12 mouse cellular contexts compared by ENCODE assay signal in the genomic region with DNA sequence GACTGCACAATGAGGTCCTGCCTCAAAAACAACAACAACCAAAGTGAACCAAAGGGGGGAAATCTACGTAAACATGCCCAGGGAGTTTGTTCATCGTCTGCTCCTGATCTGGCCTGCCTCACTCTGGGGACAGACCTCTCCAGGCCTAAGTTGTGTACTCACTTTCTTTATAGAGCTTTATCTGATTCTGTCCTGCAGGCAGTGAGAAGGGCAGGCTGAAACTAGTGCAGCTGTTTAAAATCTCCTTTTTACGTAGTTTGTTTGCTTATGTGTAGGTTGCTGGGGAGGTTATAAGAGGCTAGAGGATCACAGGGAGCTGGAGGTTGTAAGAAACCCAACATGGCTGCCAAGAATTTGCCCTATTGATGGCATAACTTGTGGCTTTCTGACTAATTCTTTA. TPM values are rescaled to one million over a fixed set of nuclear protein-coding genes. Genes with fewer than 3 reads are reported as not detected.
DNase-seq lines count a peak whose midpoint lies in the region; ATAC-seq and TF ChIP-seq lines count a peak whose summit lies in the region.
"Had no signal": no experiment of that assay in that cellular context is flagged by ENCODE, and none has a peak within 500 bp of the region (broad histone marks: within the 10 kb centered on the region; RNA-seq: fewer than 3 reads in every experiment).

No protein-coding gene starts in this region.

- no peak for TF ChIP-seq CTCF in heart, postnatal 0 days (IDR thresholded peaks at IDR 0.05; ENCODE audit: low read depth)
- no peak for TF ChIP-seq CTCF in ES-Bruce4 (IDR thresholded peaks at IDR 0.05; ENCODE audit: low read depth, low read length)
- no peak for TF ChIP-seq CTCF in bone marrow, adult 2 months (IDR thresholded peaks at IDR 0.05; ENCODE audit: control insufficient read depth, insufficient read depth, low read length)

- H3K4me3 ChIP-seq in heart, postnatal 0 days (ENCODE audit: low read depth, low read length) = no peak overlapping the region
- H3K4me3 ChIP-seq in ES-Bruce4 (ENCODE audit: low read depth, low read length) = no peak overlapping the region
- no peak overlapping the region for H3K4me3 ChIP-seq in bone marrow, adult 2 months (replicated peaks; ENCODE audit: control insufficient read depth, low read depth, low read length)
- peak overlapping the region; percentile 36 for H3K4me3 ChIP-seq in liver, embryonic 12.5 days
- no peak overlapping the region for H3K4me3 ChIP-seq in kidney, embryonic 14.5 days (ENCODE audit: low read length)

- H3K36me3 ChIP-seq in heart, postnatal 0 days (replicated peaks; ENCODE audit: control insufficient read depth, insufficient read depth, low read length) = no peaks in the 10 kb centered on the region
- peaks cover 2% of the 10 kb centered on the region; the same call in 1 of the 2 replicates for H3K36me3 ChIP-seq in ES-Bruce4 (ENCODE audit: control insufficient read depth, insufficient read depth, low read length, poor library complexity, severe bottlenecking)
- H3K36me3 ChIP-seq in liver, embryonic 12.5 days = peaks cover 48% of the 10 kb centered on the region
- no peaks in the 10 kb centered on the region for H3K36me3 ChIP-seq in kidney, embryonic 14.5 days (ENCODE audit: control insufficient read depth, insufficient read depth, low read length)

- H3K9me3 ChIP-seq in heart, postnatal 0 days (replicated peaks; ENCODE audit: control insufficient read depth, low read length) = no peaks in the 10 kb centered on the region
- H3K9me3 ChIP-seq in ES-Bruce4 (replicated peaks; ENCODE audit: control insufficient read depth, insufficient read depth, low read length, poor library complexity, severe bottlenecking) = peaks cover 3% of the 10 kb centered on the region; the same call in 1 of the 2 replicates
- no peaks in the 10 kb centered on the region for H3K9me3 ChIP-seq in liver, embryonic 12.5 days (replicated peaks)
- no peaks in the 10 kb centered on the region for H3K9me3 ChIP-seq in kidney, embryonic 14.5 days (ENCODE audit: control insufficient read depth, low read length)

- no peak for DNase-seq in heart, postnatal 0 days (ENCODE audit: low spot score)
- DNase-seq in heart, postnatal 14 days = no peak
- DNase-seq in gastrocnemius, adult 8-10 months (ENCODE audit: low spot score in 2 of 2) = no peak
- no peak for DNase-seq in left cerebral cortex, postnatal 25 days (ENCODE audit: low spot score in 2 of 2)
- DNase-seq: kidney, postnatal 14 days; right cerebral cortex, adult 18-20 months had no signal

- WGBS in heart, postnatal 0 days = 57% methylated on average over 3 of the region's 3 CpGs
- WGBS in bone marrow, adult 2 months = 62% methylated on average over 3 of the region's 3 CpGs
- 29% methylated on average over 3 of the region's 3 CpGs for WGBS in liver, embryonic 12.5 days (ENCODE audit: insufficient replicate concordance)
- WGBS in kidney, embryonic 14.5 days = 65% methylated on average over 3 of the region's 3 CpGs

- no peak for TF ChIP-seq POLR2A in ES-Bruce4 (IDR thresholded peaks at IDR 0.05; ENCODE audit: insufficient read depth, low read length)
- TF ChIP-seq POLR2A in bone marrow, adult 2 months (IDR thresholded peaks at IDR 0.05; ENCODE audit: borderline replicate concordance, control insufficient read depth, low read depth, low read length) = no peak

- TF ChIP-seq EP300 in heart, postnatal 0 days (IDR thresholded peaks at IDR 0.05; ENCODE audit: low read depth) = no peak
- no peak for TF ChIP-seq EP300 in ES-Bruce4 (IDR thresholded peaks at IDR 0.05; ENCODE audit: insufficient read depth, low read depth, low read length)

- no peak overlapping the region for H3K4me2 ChIP-seq in heart, postnatal 0 days (ENCODE audit: low read depth, low read length)
- H3K4me2 ChIP-seq in liver, embryonic 12.5 days = peak overlapping the region; percentile 93
- H3K4me2 ChIP-seq in kidney, embryonic 14.5 days (replicated peaks; ENCODE audit: low read depth, low read length) = no peak overlapping the region

- H3K4me1 ChIP-seq in heart, postnatal 0 days (ENCODE audit: control insufficient read depth, insufficient read depth) = peaks cover 34% of the 10 kb centered on the region
- no peaks in the 10 kb centered on the region for H3K4me1 ChIP-seq in ES-Bruce4 (ENCODE audit: control insufficient read depth, insufficient read depth, low read length)
- peaks cover 3% of the 10 kb centered on the region for H3K4me1 ChIP-seq in bone marrow, adult 2 months (ENCODE audit: control insufficient read depth, insufficient read depth, low read length)
- H3K4me1 ChIP-seq in liver, embryonic 12.5 days = peaks cover 94% of the 10 kb centered on the region
- H3K4me1 ChIP-seq in kidney, embryonic 14.5 days (ENCODE audit: control insufficient read depth, insufficient read depth, low read length) = peaks cover 2% of the 10 kb centered on the region; the same call in 1 of the 2 replicates

- H3K27me3 ChIP-seq in heart, postnatal 0 days (ENCODE audit: control insufficient read depth, insufficient read depth, low read length) = no peaks in the 10 kb centered on the region
- no peaks in the 10 kb centered on the region for H3K27me3 ChIP-seq in ES-Bruce4 (ENCODE audit: control insufficient read depth, insufficient read depth, low read length, poor library complexity, severe bottlenecking)
- H3K27me3 ChIP-seq in liver, embryonic 12.5 days (replicated peaks) = no peaks in the 10 kb centered on the region
- no peaks in the 10 kb centered on the region for H3K27me3 ChIP-seq in kidney, embryonic 14.5 days (ENCODE audit: control insufficient read depth, insufficient read depth, low read length)

- H3K9ac ChIP-seq in heart, postnatal 0 days (replicated peaks; ENCODE audit: low read depth, low read length) = no peak overlapping the region
- H3K9ac ChIP-seq in ES-Bruce4 (ENCODE audit: low read depth, poor library complexity, severe bottlenecking) = no peak overlapping the region
- peak overlapping the region; percentile 69 for H3K9ac ChIP-seq in liver, embryonic 12.5 days
- no peak overlapping the region for H3K9ac ChIP-seq in kidney, embryonic 14.5 days (ENCODE audit: low read depth, low read length)

- peak overlapping the region; percentile 69 for H3K27ac ChIP-seq in heart, postnatal 0 days (ENCODE audit: low read depth)
- H3K27ac ChIP-seq in ES-Bruce4 (ENCODE audit: insufficient read depth, low read length) = 0 out of 2 replicates have a peak overlapping the region, but pooled peaks have one; percentile 4
- peak overlapping the region; percentile 30 for H3K27ac ChIP-seq in bone marrow, adult 2 months (ENCODE audit: control insufficient read depth, insufficient read depth, low read depth, low read length, poor library complexity)
- H3K27ac ChIP-seq in liver, embryonic 12.5 days = peak overlapping the region; percentile 98
- no peak overlapping the region for H3K27ac ChIP-seq in kidney, embryonic 14.5 days (ENCODE audit: low read depth, low read length)

- ATAC-seq in heart, postnatal 0 days (ENCODE audit: insufficient read depth, low read depth) = no peak
- no peak for ATAC-seq in liver, embryonic 12.5 days
- no peak for ATAC-seq in kidney, embryonic 14.5 days (ENCODE audit: low FRiP score, low TSS enrichment)
- ATAC-seq: activated CD4-positive, CD25-positive, alpha-beta regulatory T cell, adult 4 months; forebrain, embryonic 16.5 days had no signal

- intact Hi-C loops in heart, postnatal 14 days (cut with DNase I) = loop anchor here (5.0 kb wide), 2 partner anchors 51 to 136 kb away; no protein-coding TSS in a partner anchor
- intact Hi-C loops in left cerebral cortex, postnatal 25 days (cut with DNase I) = loop anchor here (2.0 kb wide), 1 partner anchor 133 kb away; no protein-coding TSS in a partner anchor

RNA-seq across cellular contexts. Expression of gene Noct, which starts 7.3 kb away (rescaled TPM):
- total RNA-seq in heart, postnatal 0 days (2014; rRNA removed; ENCODE audit: low replicate concordance) = 28.1 and 35.6 TPM in 2 replicates
- 8.5 and 11.9 TPM in 2 replicates for polyA plus RNA-seq in heart, postnatal 0 days (2015; fragmentation: Nextera tagmentation; extraction: Ambion mirVana)
- 10 to 100 TPM; 53.9 to 68.6 TPM for total RNA-seq in heart, postnatal 14 days (2021)
- polyA plus RNA-seq in ES-Bruce4 (2011; ENCODE audit: insufficient read depth, insufficient read length, low read depth, missing spikeins) = 33.7 and 35.6 TPM in 2 replicates
- polyA plus RNA-seq in bone marrow, adult 2 months (2011; ENCODE audit: insufficient read depth, insufficient read length, low replicate concordance, missing spikeins) = 14.4 and 18.3 TPM in 2 replicates
- polyA plus RNA-seq in liver, embryonic 12.5 days (2016; fragmentation: Nextera tagmentation; extraction: Ambion mirVana) = 39.8 and 41.1 TPM in 2 replicates
- total RNA-seq in gastrocnemius, adult 8-10 months (2022) = 10 to 100 TPM; 15.7 to 26.0 (median 19.1) TPM
- 10 to 100 TPM; 52.3 to 57.2 TPM for total RNA-seq in left cerebral cortex, postnatal 25 days (2021)
- 8.0 and 10.4 TPM in 2 replicates for polyA plus RNA-seq in kidney, embryonic 14.5 days (2014; fragmentation: Nextera tagmentation; extraction: Ambion mirVana)
